Mouse (Mus musculus): ENCODE measurements around the gene Srcap. TPM values are rescaled to one million over a fixed set of nuclear protein-coding genes. Genes with fewer than 3 reads are reported as not detected.
"Not testable (repeated sequence)": the region's sequence is repeated elsewhere in the genome, so short reads cannot be mapped to it uniquely, and the experiment has no call there.

Gene Srcap
- polyA plus RNA-seq, 1 experiment from 2014 or later, result 12.6 TPM

- Histone ChIP-seq H3K27ac (no peak overlapping the region), H3K4me1 (replicated peaks) (0 out of 2 replicates have a peak, but pooled peaks cover 2% of the 10 kb centered on the region), H3K4me2 (no peak overlapping the region), H3K4me3 (replicated peaks) (no peak overlapping the region), H3K36me3 (peaks cover 58% of the 10 kb centered on the region), H3K9ac (no peak overlapping the region), H3K9me3 (replicated peaks) (no peaks in the 10 kb centered on the region), H3K27me3 (no peaks in the 10 kb centered on the region)
- DNase-seq, result no peak
- ATAC-seq (ENCODE audit: low read depth), result no peak
- 82% methylated on average over 3 of the region's 3 CpGs for WGBS (ENCODE audit: insufficient replicate concordance)
Measured at GRCm38 (mm10) chr7:127491846-127492245, 19.9 kb upstream of the Srcap start.

- Histone ChIP-seq H3K27ac (no peak overlapping the region), H3K4me2 (no peak overlapping the region), H3K4me3 (replicated peaks) (no peak overlapping the region), H3K4me1 (replicated peaks) (0 out of 2 replicates have a peak, but pooled peaks cover 2% of the 10 kb centered on the region), H3K9me3 (replicated peaks) (no peaks in the 10 kb centered on the region), H3K9ac (no peak overlapping the region), H3K36me3 (peaks cover 32% of the 10 kb centered on the region), H3K27me3 (no peaks in the 10 kb centered on the region)
- no peak for DNase-seq
- no peak for ATAC-seq (ENCODE audit: low read depth)
Measured at GRCm38 (mm10) chr7:127494648-127495047, 17.1 kb upstream of the Srcap start.

- DNase-seq (no peak), ATAC-seq (ENCODE audit: low read depth) (peak; percentile 50; the same call in 1 of the 2 replicates)
- no peaks in the 10 kb centered on the region for H3K9me3 ChIP-seq (replicated peaks)
- H3K27me3 ChIP-seq, result no peaks in the 10 kb centered on the region
- H3K27ac ChIP-seq, result no peak overlapping the region
- H3K4me3 ChIP-seq (replicated peaks), result no peak overlapping the region
- peaks cover 5% of the 10 kb centered on the region; the same call in 1 of the 2 replicates for H3K36me3 ChIP-seq
- H3K4me2 ChIP-seq, result no peak overlapping the region
- 65% methylated on average over 2 of the region's 2 CpGs for WGBS (ENCODE audit: insufficient replicate concordance)
- no peaks in the 10 kb centered on the region for H3K4me1 ChIP-seq (replicated peaks)
- no peak overlapping the region for H3K9ac ChIP-seq
Measured at GRCm38 (mm10) chr7:127497382-127497781, 14.4 kb upstream of the Srcap start.

DNA sequence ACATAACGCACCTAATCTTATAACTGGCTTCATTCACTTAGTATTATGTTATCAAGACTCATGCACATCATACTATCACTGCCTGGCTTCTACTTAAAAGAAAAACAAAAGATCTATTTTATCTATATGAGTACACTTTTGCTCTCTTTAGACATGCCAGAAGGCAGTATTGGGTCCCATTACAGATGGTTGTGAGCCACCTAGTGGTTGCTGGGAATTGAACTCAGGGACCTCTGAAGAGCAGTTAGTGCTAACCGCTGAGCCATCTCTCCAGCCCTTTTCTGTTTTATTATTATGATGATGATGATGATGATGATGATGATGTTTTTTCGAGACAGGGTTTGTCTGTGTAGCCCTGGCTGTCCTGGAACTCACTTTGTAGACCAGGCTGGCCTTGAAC is 13.4 kb upstream of the Srcap start:
- Histone ChIP-seq H3K4me2 (no peak overlapping the region), H3K27ac (no peak overlapping the region), H3K9ac (no peak overlapping the region), H3K36me3 (no peaks in the 10 kb centered on the region), H3K4me1 (replicated peaks) (no peaks in the 10 kb centered on the region), H3K9me3 (replicated peaks) (no peaks in the 10 kb centered on the region), H3K27me3 (no peaks in the 10 kb centered on the region), H3K4me3 (replicated peaks) (no peak overlapping the region)
- ATAC-seq (ENCODE audit: low read depth) (0 out of 2 replicates have a peak, but pooled peaks have one; percentile 51), DNase-seq (peak; percentile 31)
- 37% methylated on average over 3 of the region's 3 CpGs for WGBS (ENCODE audit: insufficient replicate concordance)

GRCm38 (mm10) chr7:127508291-127508690 is 3.5 kb upstream of the Srcap start:
- Histone ChIP-seq H3K4me2 (no peak overlapping the region), H3K4me3 (replicated peaks) (no peak overlapping the region), H3K27me3 (no peaks in the 10 kb centered on the region), H3K4me1 (replicated peaks) (peaks cover 18% of the 10 kb centered on the region), H3K36me3 (no peaks in the 10 kb centered on the region), H3K9me3 (replicated peaks) (no peaks in the 10 kb centered on the region), H3K27ac (no peak overlapping the region), H3K9ac (no peak overlapping the region)
- 84% methylated on average over 3 of the region's 3 CpGs for WGBS (ENCODE audit: insufficient replicate concordance)
- DNase-seq (no peak), ATAC-seq (ENCODE audit: low read depth) (no peak)

GRCm38 (mm10) chr7:127509830-127510229 is 2.0 kb upstream of the Srcap start:
- H3K27me3 ChIP-seq; H3K9ac ChIP-seq; H3K4me3 ChIP-seq (replicated peaks); H3K4me2 ChIP-seq; ATAC-seq (ENCODE audit: low read depth); H3K27ac ChIP-seq; DNase-seq; H3K9me3 ChIP-seq (replicated peaks): not testable (repeated sequence)
- 52% methylated on average over 4 of the region's 4 CpGs for WGBS (ENCODE audit: insufficient replicate concordance)
- H3K36me3 ChIP-seq, result peaks cover 10% of the 10 kb centered on the region
- peaks cover 32% of the 10 kb centered on the region for H3K4me1 ChIP-seq (replicated peaks)

- H3K4me2 ChIP-seq, result peak overlapping the region; percentile 92
- H3K9me3 ChIP-seq (replicated peaks), result no peaks in the 10 kb centered on the region
- peaks cover 24% of the 10 kb centered on the region for H3K36me3 ChIP-seq
- peak overlapping the region; percentile 96 for H3K4me3 ChIP-seq (replicated peaks)
- peaks cover 43% of the 10 kb centered on the region for H3K4me1 ChIP-seq (replicated peaks)
- peak overlapping the region; percentile 96 for H3K27ac ChIP-seq
- WGBS (ENCODE audit: insufficient replicate concordance), result 37% methylated on average over 8 of the region's 8 CpGs
- no peaks in the 10 kb centered on the region for H3K27me3 ChIP-seq
- ATAC-seq (ENCODE audit: low read depth) (no peak), DNase-seq (no peak)
- peak overlapping the region; percentile 95 for H3K9ac ChIP-seq
Measured at GRCm38 (mm10) chr7:127511241-127511640, 542 bp upstream of the Srcap start.

GRCm38 (mm10) chr7:127512231-127513015 is 640 bp downstream of the Srcap start:
- Histone ChIP-seq H3K36me3 (peaks cover 36% of the 10 kb centered on the region), H3K9me3 (replicated peaks) (no peaks in the 10 kb centered on the region), H3K4me1 (replicated peaks) (peaks cover 43% of the 10 kb centered on the region), H3K4me2 (peak overlapping the region; percentile 92), H3K4me3 (replicated peaks) (peak overlapping the region; percentile 96), H3K9ac (peak overlapping the region; percentile 95), H3K27me3 (no peaks in the 10 kb centered on the region), H3K27ac (peak overlapping the region; percentile 96)
- ATAC-seq (ENCODE audit: low read depth), result peak; percentile 81
- under 1% methylated on average over 68 of the region's 93 CpGs for WGBS (ENCODE audit: insufficient replicate concordance)
- peak; percentile 90 for DNase-seq

DNA sequence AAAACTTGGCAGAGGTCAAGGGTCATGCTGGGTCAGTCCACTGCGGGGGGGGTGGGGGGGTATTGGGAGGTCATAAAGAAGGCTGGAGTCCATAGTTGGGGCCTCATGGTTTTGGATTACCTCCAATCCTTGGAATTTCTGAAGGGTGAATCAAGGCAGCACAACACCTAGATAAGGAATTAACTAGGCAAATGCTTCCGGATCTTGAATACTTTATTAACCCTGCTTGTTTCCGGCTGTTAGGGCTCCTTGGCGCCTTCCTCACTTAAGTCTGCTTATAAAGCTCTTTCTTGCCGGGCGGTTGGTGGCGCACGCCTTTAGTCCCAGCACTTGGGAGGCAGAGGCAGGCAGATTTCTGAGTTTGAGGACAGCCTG is 1.2 kb downstream of the Srcap start:
- DNase-seq, result peak; percentile 29
- no peak; the same call in 1 of the 2 replicates for ATAC-seq (ENCODE audit: low read depth)
- peaks cover 43% of the 10 kb centered on the region for H3K4me1 ChIP-seq (replicated peaks)
- WGBS (ENCODE audit: insufficient replicate concordance), result 15% methylated on average over 8 of the region's 8 CpGs
- peak overlapping the region; percentile 96 for H3K4me3 ChIP-seq (replicated peaks)
- H3K36me3 ChIP-seq, result peaks cover 42% of the 10 kb centered on the region
- peak overlapping the region; percentile 92 for H3K4me2 ChIP-seq
- peak overlapping the region; percentile 96 for H3K27ac ChIP-seq
- H3K9me3 ChIP-seq (replicated peaks), result no peaks in the 10 kb centered on the region
- H3K27me3 ChIP-seq, result no peaks in the 10 kb centered on the region
- peak overlapping the region; percentile 95 for H3K9ac ChIP-seq

GRCm38 (mm10) chr7:127513781-127514180 is 2.0 kb downstream of the Srcap start:
- peaks cover 50% of the 10 kb centered on the region for H3K36me3 ChIP-seq
- 80% methylated on average over 3 of the region's 3 CpGs for WGBS (ENCODE audit: insufficient replicate concordance)
- H3K27ac ChIP-seq, result peak overlapping the region; percentile 0; the same call in 1 of the 2 replicates
- DNase-seq, result no peak
- H3K27me3 ChIP-seq, result no peaks in the 10 kb centered on the region
- peak overlapping the region; percentile 92 for H3K4me2 ChIP-seq
- ATAC-seq (ENCODE audit: low read depth), result no peak
- H3K9ac ChIP-seq, result peak overlapping the region; percentile 95
- H3K9me3 ChIP-seq (replicated peaks), result no peaks in the 10 kb centered on the region
- H3K4me1 ChIP-seq (replicated peaks), result peaks cover 43% of the 10 kb centered on the region
- peak overlapping the region; percentile 96 for H3K4me3 ChIP-seq (replicated peaks)

- WGBS (ENCODE audit: insufficient replicate concordance), result 84% methylated on average over 7 of the region's 7 CpGs
- H3K4me3 ChIP-seq (replicated peaks), result no peak overlapping the region
- ATAC-seq (ENCODE audit: low read depth), result no peak
- peaks cover 69% of the 10 kb centered on the region for H3K36me3 ChIP-seq
- no peak overlapping the region for H3K9ac ChIP-seq
- H3K9me3 ChIP-seq (replicated peaks), result no peaks in the 10 kb centered on the region
- H3K4me2 ChIP-seq, result no peak overlapping the region
- H3K27me3 ChIP-seq, result no peaks in the 10 kb centered on the region
- no peak overlapping the region for H3K27ac ChIP-seq
- peaks cover 39% of the 10 kb centered on the region for H3K4me1 ChIP-seq (replicated peaks)
- DNase-seq, result no peak
Measured at GRCm38 (mm10) chr7:127515846-127516245, 4.1 kb downstream of the Srcap start.

- no peaks in the 10 kb centered on the region for H3K27me3 ChIP-seq
- no peak overlapping the region for H3K4me2 ChIP-seq
- ATAC-seq (ENCODE audit: low read depth), result no peak
- 85% methylated on average over 7 of the region's 7 CpGs for WGBS (ENCODE audit: insufficient replicate concordance)
- H3K9ac ChIP-seq, result no peak overlapping the region
- no peak for DNase-seq
- H3K36me3 ChIP-seq, result peaks cover 74% of the 10 kb centered on the region
- no peaks in the 10 kb centered on the region for H3K9me3 ChIP-seq (replicated peaks)
- H3K4me3 ChIP-seq (replicated peaks), result no peak overlapping the region
- no peak overlapping the region for H3K27ac ChIP-seq
- peaks cover 34% of the 10 kb centered on the region for H3K4me1 ChIP-seq (replicated peaks)
Measured at GRCm38 (mm10) chr7:127516344-127516743, 4.6 kb downstream of the Srcap start.
